Mouse (Mus musculus) urinary bladder, postnatal 14 days (tissue): ENCODE results near the gene Styx.

Experiments
- DNase-seq: peaks from one replicate; pipeline ENCODE4 v3.0.0; 2021; ENCODE audit warnings: low spot score

Styx gene

GRCm38 (mm10) chr14:45469446-45469845, 118.6 kb downstream of the Styx start:
- no peak for DNase-seq
